In the genomic region with DNA sequence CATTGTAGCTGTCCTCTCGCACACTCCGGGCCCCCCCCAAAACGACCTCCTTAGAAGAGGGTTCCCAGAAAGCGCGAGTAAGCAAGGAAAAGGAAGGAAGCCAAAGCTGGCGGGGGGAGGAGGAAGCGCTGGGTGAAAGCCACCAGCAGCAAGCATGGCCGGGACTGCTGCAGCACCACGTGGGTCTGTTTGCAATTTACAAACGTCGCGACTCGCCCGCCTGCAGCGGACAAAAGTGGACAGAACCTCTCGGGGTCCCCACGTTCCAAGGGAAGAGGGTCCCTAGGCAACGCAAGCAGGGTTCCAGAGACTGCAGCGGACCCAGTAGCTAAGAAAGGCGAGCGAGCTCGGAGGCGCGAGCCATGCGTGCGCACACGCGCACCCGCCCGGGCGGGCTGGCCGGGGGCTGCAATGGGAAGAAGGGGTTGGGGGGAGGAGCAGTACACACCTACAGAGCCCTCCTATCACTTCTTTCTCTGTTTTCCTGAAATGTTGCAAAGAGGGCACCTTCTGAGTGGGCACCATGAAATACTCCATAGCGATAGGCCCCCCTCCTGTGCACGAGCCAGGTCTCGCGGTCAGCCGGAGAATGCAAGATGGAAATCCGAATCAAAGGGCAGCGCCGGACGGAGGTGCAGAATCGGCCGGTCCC, we compare ENCODE assay signal across 8 mouse cellular contexts. TPM values are rescaled to one million over a fixed set of nuclear protein-coding genes. Genes with fewer than 3 reads are reported as not detected.
DNase-seq lines count a peak whose midpoint lies in the region; ATAC-seq and TF ChIP-seq lines count a peak whose summit lies in the region.

No protein-coding gene starts in this region.

- ATAC-seq in erythroblast, adult 5-6 weeks (replicated peaks; ENCODE audit: low FRiP score, poor library complexity, severe bottlenecking), result no peak
- ATAC-seq in intestine, postnatal 0 days, result peak; percentile 7; the same call in 1 of the 2 replicates
- peak; percentile 45 for ATAC-seq in limb, embryonic 13.5 days (ENCODE audit: low FRiP score, low read depth)
- ATAC-seq in midbrain, embryonic 15.5 days (replicated peaks), result peak; percentile 64

- intact Hi-C loops in gastrocnemius, postnatal 36 days (cut with DNase I), result no loop called here

- peak overlapping the region; percentile 99 for H3K4me2 ChIP-seq in intestine, postnatal 0 days (replicated peaks; ENCODE audit: low read depth)
- peak overlapping the region; percentile 85 for H3K4me2 ChIP-seq in limb, embryonic 13.5 days (replicated peaks)
- peak overlapping the region; percentile 69 for H3K4me2 ChIP-seq in midbrain, embryonic 15.5 days

- peaks cover 2% of the 10 kb centered on the region; the same call in 1 of the 2 replicates for H3K9me3 ChIP-seq in erythroblast, embryonic 14.5 days (ENCODE audit: control insufficient read depth, low read length)
- no peaks in the 10 kb centered on the region for H3K9me3 ChIP-seq in intestine, postnatal 0 days (ENCODE audit: control insufficient read depth)
- H3K9me3 ChIP-seq in limb, embryonic 13.5 days, result no peaks in the 10 kb centered on the region
- H3K9me3 ChIP-seq in midbrain, embryonic 15.5 days, result no peaks in the 10 kb centered on the region

- no peak for TF ChIP-seq CTCF in intestine, postnatal 0 days (IDR thresholded peaks at IDR 0.05; ENCODE audit: low read depth)

- DNase-seq in embryo, embryonic 10.5 days (ENCODE audit: low spot score), result peak; percentile 73
- DNase-seq in gastrocnemius, postnatal 36 days, result peak; percentile 61 to 70
- DNase-seq in spleen, postnatal 10 days (ENCODE audit: low spot score in 2 of 2), result peak; percentile 64 to 69

- H3K36me3 ChIP-seq in erythroblast, embryonic 14.5 days (ENCODE audit: control insufficient read depth), result peaks cover 25% of the 10 kb centered on the region
- H3K36me3 ChIP-seq in intestine, postnatal 0 days (ENCODE audit: control insufficient read depth, insufficient read depth), result no peaks in the 10 kb centered on the region
- H3K36me3 ChIP-seq in limb, embryonic 13.5 days, result peaks cover 10% of the 10 kb centered on the region; the same call in 1 of the 2 replicates
- no peaks in the 10 kb centered on the region for H3K36me3 ChIP-seq in midbrain, embryonic 15.5 days (replicated peaks)

- under 1% methylated on average over 39 of the region's 43 CpGs for WGBS in intestine, postnatal 0 days
- WGBS in limb, embryonic 13.5 days, result under 1% methylated on average over 43 of the region's 43 CpGs
- under 1% methylated on average over 43 of the region's 43 CpGs for WGBS in midbrain, embryonic 15.5 days

- H3K4me1 ChIP-seq in erythroblast, embryonic 14.5 days (ENCODE audit: control insufficient read depth), result peaks cover 72% of the 10 kb centered on the region
- H3K4me1 ChIP-seq in intestine, postnatal 0 days (replicated peaks; ENCODE audit: control insufficient read depth, insufficient read depth, low read length), result 0 out of 2 replicates have a peak, but pooled peaks cover 13% of the 10 kb centered on the region
- peaks cover 39% of the 10 kb centered on the region for H3K4me1 ChIP-seq in limb, embryonic 13.5 days
- peaks cover 22% of the 10 kb centered on the region for H3K4me1 ChIP-seq in midbrain, embryonic 15.5 days

- H3K9ac ChIP-seq in intestine, postnatal 0 days (ENCODE audit: low read depth, low read length), result peak overlapping the region; percentile 60
- peak overlapping the region; percentile 82 for H3K9ac ChIP-seq in limb, embryonic 13.5 days
- peak overlapping the region; percentile 68 for H3K9ac ChIP-seq in midbrain, embryonic 15.5 days

- peak overlapping the region; percentile 85 for H3K27ac ChIP-seq in intestine, postnatal 0 days (ENCODE audit: low read depth, low read length)
- peak overlapping the region; percentile 90 for H3K27ac ChIP-seq in limb, embryonic 13.5 days
- H3K27ac ChIP-seq in midbrain, embryonic 15.5 days, result peak overlapping the region; percentile 96

- peaks cover 8% of the 10 kb centered on the region for H3K27me3 ChIP-seq in erythroblast, embryonic 14.5 days (ENCODE audit: control insufficient read depth)
- H3K27me3 ChIP-seq in intestine, postnatal 0 days (replicated peaks; ENCODE audit: control insufficient read depth, insufficient read depth, low read length), result no peaks in the 10 kb centered on the region
- H3K27me3 ChIP-seq in limb, embryonic 13.5 days, result no peaks in the 10 kb centered on the region
- no peaks in the 10 kb centered on the region; the same call in 1 of the 2 replicates for H3K27me3 ChIP-seq in midbrain, embryonic 15.5 days (replicated peaks)

- H3K4me3 ChIP-seq in erythroblast, embryonic 14.5 days (replicated peaks), result peak overlapping the region; percentile 90
- H3K4me3 ChIP-seq in intestine, postnatal 0 days (ENCODE audit: low read depth, low read length), result peak overlapping the region; percentile 81
- peak overlapping the region; percentile 65 for H3K4me3 ChIP-seq in limb, embryonic 13.5 days
- peak overlapping the region; percentile 89 for H3K4me3 ChIP-seq in midbrain, embryonic 15.5 days

RNA-seq across cellular contexts. Expression of gene Tfap4, which starts 0.5 kb away (rescaled TPM):
- polyA plus RNA-seq in erythroblast, embryonic 14.5 days (2012), result 1.0 and 1.3 TPM in 2 replicates
- total RNA-seq in erythroblast, adult 5-6 weeks (2015; ENCODE audit: low replicate concordance), result 3.1 and 14.4 TPM in 2 replicates
- total RNA-seq in erythroblast, adult 5-6 weeks (2017; ENCODE audit: low replicate concordance), result 4.6 and 5.9 TPM in 2 replicates
- 1 to 10 TPM; 2.6 to 4.1 TPM for total RNA-seq in gastrocnemius, postnatal 36 days (2021)
- 9.3 and 10.8 TPM in 2 replicates for polyA plus RNA-seq in intestine, postnatal 0 days (2015; fragmentation: Nextera tagmentation; extraction: Ambion mirVana)
- 24.9 and 26.3 TPM in 2 replicates for polyA plus RNA-seq in limb, embryonic 13.5 days (2015; fragmentation: Nextera tagmentation; extraction: Ambion mirVana)
- polyA plus RNA-seq in midbrain, embryonic 15.5 days (2015; fragmentation: Nextera tagmentation; extraction: Ambion mirVana), result 8.1 and 8.4 TPM in 2 replicates

RNA-seq across cellular contexts. Expression of gene Srl, which starts 17.5 kb away (rescaled TPM):
- not detected in 2 replicates for polyA plus RNA-seq in erythroblast, embryonic 14.5 days (2012)
- 1.0 and 1.3 TPM in 2 replicates for total RNA-seq in erythroblast, adult 5-6 weeks (2015; ENCODE audit: low replicate concordance)
- 1.3 and 10.3 TPM in 2 replicates for total RNA-seq in erythroblast, adult 5-6 weeks (2017; ENCODE audit: low replicate concordance)
- total RNA-seq in gastrocnemius, postnatal 36 days (2021), result 1,000 to 10,000 TPM; 1,182 to 1,390 TPM
- 2.2 and 2.4 TPM in 2 replicates for polyA plus RNA-seq in intestine, postnatal 0 days (2015; fragmentation: Nextera tagmentation; extraction: Ambion mirVana)
- polyA plus RNA-seq in limb, embryonic 13.5 days (2015; fragmentation: Nextera tagmentation; extraction: Ambion mirVana), result 38.7 and 41.8 TPM in 2 replicates
- 25.4 and 29.3 TPM in 2 replicates for polyA plus RNA-seq in midbrain, embryonic 15.5 days (2015; fragmentation: Nextera tagmentation; extraction: Ambion mirVana)

RNA-seq across cellular contexts. Expression of gene Glis2, which starts 35.4 kb away (rescaled TPM):
- 0.01 TPM in 1 of 2 replicates, not detected in the other for polyA plus RNA-seq in erythroblast, embryonic 14.5 days (2012)
- not detected in 2 replicates for total RNA-seq in erythroblast, adult 5-6 weeks (2015; ENCODE audit: low replicate concordance)
- not detected in 2 replicates for total RNA-seq in erythroblast, adult 5-6 weeks (2017; ENCODE audit: low replicate concordance)
- total RNA-seq in gastrocnemius, postnatal 36 days (2021), result 1 to 10 TPM; 5.9 to 7.0 TPM
- polyA plus RNA-seq in intestine, postnatal 0 days (2015; fragmentation: Nextera tagmentation; extraction: Ambion mirVana), result 9.2 and 10.5 TPM in 2 replicates
- 32.0 and 39.4 TPM in 2 replicates for polyA plus RNA-seq in limb, embryonic 13.5 days (2015; fragmentation: Nextera tagmentation; extraction: Ambion mirVana)
- 12.3 and 17.3 TPM in 2 replicates for polyA plus RNA-seq in midbrain, embryonic 15.5 days (2015; fragmentation: Nextera tagmentation; extraction: Ambion mirVana)

Comparison
In these comparisons a context has a peak if more than half of its experiments do, and no peak if none do; other contexts are left out.
1. RNA of gene Glis2, which starts 35.4 kb away (polyA plus RNA-seq): 32.0 to 39.4 TPM in limb, embryonic 13.5 days, 12.3 to 17.3 TPM in midbrain, embryonic 15.5 days and 9.2 to 10.5 TPM in intestine, postnatal 0 days; 0.01 TPM in erythroblast, embryonic 14.5 days; every median in the first group is over 10 times any median in the second.
2. Peak in every context shown above with its lines, with median percentiles within 50 percentile points of each other: H3K4me3 ChIP-seq, DNase-seq, H3K27ac ChIP-seq, H3K4me2 ChIP-seq and H3K9ac ChIP-seq.